Mouse (Mus musculus) neural tube, postnatal 0 days (tissue): ENCODE results near the gene Cryl1. TPM values are rescaled to one million over a fixed set of nuclear protein-coding genes. Genes with fewer than 3 reads are reported as not detected.

Experiments
- polyA plus RNA-seq: library from polyadenylated mRNA; unstranded; fragments of >200 nt; fragmentation: Nextera tagmentation; extraction: Ambion mirVana; gene quantifications from 2 replicates; pipeline ENCODE4 v1.2.1, GENCODE M21; 2015

Cryl1 gene
- polyA plus RNA-seq, result 19.0 and 23.9 TPM in 2 replicates

GRCm38 (mm10) chr14:57398065-57398757, at the start of gene Cryl1:
Cryl1 (minus strand) TSS chr14:57398529.

DNA sequence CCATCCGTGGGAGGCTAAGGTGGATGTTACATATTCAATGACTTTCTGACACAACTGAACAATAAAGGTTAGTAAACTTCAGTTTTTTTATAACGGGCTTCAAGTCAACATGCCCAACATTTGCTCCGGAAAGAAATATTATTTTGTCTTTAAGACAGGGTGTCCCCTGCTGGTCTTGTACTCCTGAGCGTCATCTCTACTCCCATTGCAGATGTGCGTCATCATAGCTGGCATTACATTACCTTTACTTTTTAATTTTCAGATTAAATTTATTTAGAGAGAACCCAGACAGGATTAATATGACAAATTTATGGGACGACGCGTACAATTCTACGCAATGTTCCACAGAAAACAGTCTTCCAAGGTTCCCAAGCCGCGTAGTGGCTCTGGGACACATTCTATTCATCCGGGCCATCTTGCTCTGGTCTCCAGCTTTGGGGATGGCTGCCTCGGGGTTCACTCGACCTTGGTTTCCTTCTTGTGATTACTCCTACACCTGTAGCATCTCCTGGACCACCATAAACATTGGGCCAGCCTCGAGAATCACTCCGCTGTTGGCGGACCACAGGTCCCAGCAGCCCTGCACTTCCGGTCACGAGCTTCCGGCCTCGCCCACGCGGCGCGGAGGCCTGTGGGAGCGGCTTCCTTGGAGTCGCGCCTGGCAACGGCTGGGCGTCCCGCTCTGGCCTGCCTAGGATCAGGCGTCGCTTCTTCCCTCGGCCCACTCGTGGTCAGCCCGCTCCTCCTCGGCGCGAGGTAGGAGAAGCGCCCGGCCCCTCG, 25.3 kb upstream of the Cryl1 start, which contains the start of gene Ift88:
Gene Ift88, plus strand, starts transcription at position 631 of the 780 bp plus-strand sequence.

Other genes starting within 250 kb of the Cryl1 start
- 19.2 and 19.8 TPM in 2 replicates for gene Ift88, start 25.5 kb upstream of the Cryl1 start, polyA plus RNA-seq
- gene Il17d, start 126.2 kb upstream of the Cryl1 start, polyA plus RNA-seq, result 7.9 and 9.5 TPM in 2 replicates
- 92.0 and 94.8 TPM in 2 replicates for gene Eef1akmt1, start 173.1 kb upstream of the Cryl1 start, polyA plus RNA-seq